Mouse (Mus musculus) MEL (cell line): Measurements from ENCODE around the gene Milr1.

Source experiments
- CTCF ChIP-seq, 3 experiments: IDR thresholded peaks in 2 of 3; conservative IDR thresholded peaks in 1 of 3; 2 replicates each; pipeline ENCODE4 v1.5.1; 2011 to 2012; ENCODE audit warnings: low read length in 3 of 3, low read depth in 2 of 3, mild to moderate bottlenecking in 2 of 3, improper control_type of control experiment in 1 of 3, inconsistent platforms in 1 of 3, mixed read lengths in 1 of 3, moderate library complexity in 1 of 3; ENCODE audit not compliant: control insufficient read depth in 1 of 3, insufficient read depth in 1 of 3, poor library complexity in 1 of 3, severe bottlenecking in 1 of 3
- GABPA ChIP-seq: IDR thresholded peaks from 2 replicates; pipeline ENCODE4 v1.6.1; 2012; ENCODE audit warnings: low read depth, mild to moderate bottlenecking, inconsistent platforms, low read length, improper control_type of control experiment, moderate library complexity
- HCFC1 ChIP-seq: IDR thresholded peaks from 2 replicates; pipeline ENCODE4 v1.6.1; 2012; ENCODE audit warnings: low read depth, mild to moderate bottlenecking, inconsistent platforms, low read length, improper control_type of control experiment, moderate library complexity
- KAT2A ChIP-seq: conservative IDR thresholded peaks from 2 replicates; pipeline ENCODE4 v1.6.1; 2012; ENCODE audit warnings: low read depth, low read length, improper control_type of control experiment, inconsistent platforms
- POLR2A ChIP-seq, 2 experiments: IDR thresholded peaks; 2 replicates each; pipeline ENCODE4 v1.6.1; 2011 to 2012; ENCODE audit warnings: low read length in 2 of 2, mild to moderate bottlenecking in 2 of 2, control low read depth in 1 of 2, improper control_type of control experiment in 1 of 2, low read depth in 1 of 2, moderate library complexity in 1 of 2; ENCODE audit not compliant: control insufficient read depth in 1 of 2, insufficient read depth in 1 of 2, poor library complexity in 1 of 2
- POLR2AphosphoS2 ChIP-seq: IDR thresholded peaks from 2 replicates; pipeline ENCODE4 v1.6.1; 2011; ENCODE audit warnings: low read length, improper control_type of control experiment
- SIN3A ChIP-seq: IDR thresholded peaks from 2 replicates; pipeline ENCODE4 v1.6.1; 2012; ENCODE audit warnings: low read length, improper control_type of control experiment, inconsistent platforms
- SMC3 ChIP-seq: IDR thresholded peaks from 2 replicates; pipeline ENCODE4 v1.6.1; 2011; ENCODE audit warnings: low read depth, low read length, improper control_type of control experiment
- USF1 ChIP-seq: IDR thresholded peaks from 2 replicates; pipeline ENCODE4 v1.6.1; 2014; ENCODE audit warnings: low read depth, mild to moderate bottlenecking, inconsistent platforms, low read length, improper control_type of control experiment, moderate library complexity
- ZC3H11A ChIP-seq: IDR thresholded peaks from 2 replicates; pipeline ENCODE4 v1.6.1; 2012; ENCODE audit warnings: low read depth, mild to moderate bottlenecking, inconsistent platforms, low read length, improper control_type of control experiment
- ZNF384 ChIP-seq: IDR thresholded peaks from 2 replicates; pipeline ENCODE4 v1.6.1; 2012; ENCODE audit warnings: low read depth, mild to moderate bottlenecking, inconsistent platforms, low read length, improper control_type of control experiment

GRCm38 (mm10) chr11:106707866-106708265 is 43.2 kb upstream of the Milr1 start:
- TF ChIP-seq CTCF (IDR thresholded peaks at IDR 0.05 in 2 of 3, conservative IDR thresholded peaks at IDR 0.05 in 1 of 3; ENCODE audit: control insufficient read depth in 1 of 3, insufficient read depth in 1 of 3, low read depth in 2 of 3, low read length in 3 of 3, poor library complexity in 1 of 3, severe bottlenecking in 1 of 3) (no peak), GABPA (no peak), POLR2A (IDR thresholded peaks at IDR 0.05; ENCODE audit: control insufficient read depth in 1 of 2, insufficient read depth in 1 of 2, low read depth in 1 of 2, low read length in 2 of 2, poor library complexity in 1 of 2) (no peak), POLR2AphosphoS2 (no peak), USF1 (no peak), HCFC1 (no peak), SIN3A (no peak), ZNF384 (no peak), ZC3H11A (no peak), SMC3 (no peak), KAT2A (no peak)
